Mouse (Mus musculus): ENCODE measurements around the gene Msi2.

DNA sequence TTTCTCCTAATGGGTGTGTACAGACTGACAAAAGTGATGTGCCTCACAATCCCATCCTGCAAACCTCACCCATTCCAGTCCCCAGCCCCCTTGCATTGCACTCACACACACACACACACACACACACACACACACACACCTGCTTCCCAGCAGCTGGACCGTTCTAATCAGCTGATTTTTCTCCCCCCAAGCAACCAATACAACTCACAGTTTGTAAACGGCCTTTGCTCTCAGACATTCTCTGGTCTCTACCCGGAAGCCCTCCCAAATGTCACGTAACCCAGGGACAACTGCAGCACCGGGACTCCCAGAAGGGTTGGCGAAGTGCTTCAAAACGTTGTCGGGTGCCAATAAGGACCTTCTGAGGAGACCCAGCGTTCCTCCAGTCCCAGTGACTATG lies 57.9 kb downstream of the Msi2 start:
- TF ChIP-seq POLR2A (IDR thresholded peaks at IDR 0.05; ENCODE audit: borderline replicate concordance, control insufficient read depth, low read depth, low read length) (no peak), CTCF (IDR thresholded peaks at IDR 0.05; ENCODE audit: control insufficient read depth, insufficient read depth, low read length) (no peak)
